Mouse (Mus musculus) olfactory bulb, adult 2 months (tissue): ENCODE measurements around the gene Orai2.

Experiments used
- CTCF ChIP-seq: fragments of 200-500 bp; IDR thresholded peaks from 2 replicates; pipeline ENCODE4 v1.5.1; 2012; ENCODE audit warnings: low read depth, mild to moderate bottlenecking, low read length, moderate library complexity; ENCODE audit not compliant: insufficient read depth
- POLR2A ChIP-seq: fragments of 200-500 bp; IDR thresholded peaks from 2 replicates; pipeline ENCODE4 v1.6.1; 2012; ENCODE audit warnings: mild to moderate bottlenecking, low read depth, low read length, moderate library complexity; ENCODE audit not compliant: insufficient read depth

GRCm38 (mm10) chr5:136144606-136145430 lies 25.7 kb downstream of the Orai2 start:
- no peak for TF ChIP-seq CTCF
- TF ChIP-seq POLR2A: no peak
